11 mouse cellular contexts compared by ENCODE assay signal in genomic region chr12:12223336-12223735, GRCm38 (mm10). TPM values are rescaled to one million over a fixed set of nuclear protein-coding genes. Genes with fewer than 3 reads are reported as not detected.
DNase-seq lines count a peak whose midpoint lies in the region; ATAC-seq lines count a peak whose summit lies in the region.
"Had no signal": no experiment of that assay in that cellular context is flagged by ENCODE, and none has a peak within 500 bp of the region (broad histone marks: within the 10 kb centered on the region; RNA-seq: fewer than 3 reads in every experiment).

No protein-coding gene starts in this region.

- no peak for ATAC-seq in midbrain, embryonic 11.5 days (ENCODE audit: low FRiP score)
- ATAC-seq in midbrain, embryonic 14.5 days (ENCODE audit: low FRiP score, low TSS enrichment), result no peak

- intact Hi-C loops in heart, postnatal 25 days (cut with DNase I), result no loop called here

- H3K4me3 ChIP-seq in midbrain, embryonic 11.5 days (ENCODE audit: low read depth, low read length), result no peak overlapping the region
- no peak overlapping the region for H3K4me3 ChIP-seq in midbrain, embryonic 14.5 days (replicated peaks; ENCODE audit: low read depth, low read length)
- H3K4me3 ChIP-seq: erythroblast, embryonic 14.5 days had no signal

- H3K4me1 ChIP-seq in midbrain, embryonic 11.5 days (ENCODE audit: control insufficient read depth, insufficient read depth, low read length), result no peaks in the 10 kb centered on the region
- H3K4me1 ChIP-seq in midbrain, embryonic 14.5 days (ENCODE audit: control insufficient read depth, insufficient read depth, low read length), result 0 out of 2 replicates have a peak, but pooled peaks cover 3% of the 10 kb centered on the region

- peak; percentile 35 for DNase-seq in adrenal gland, postnatal 14 days
- no peak for DNase-seq in adrenal gland, adult 8-10 months
- peak; percentile 31 for DNase-seq in midbrain, embryonic 11.5 days (ENCODE audit: low spot score, missing footprints)
- no peak for DNase-seq in midbrain, embryonic 14.5 days
- peak; percentile 13 for DNase-seq in heart, postnatal 25 days (ENCODE audit: low spot score)
- peak; percentile 53 for DNase-seq in skeletal muscle tissue, adult 2 months (ENCODE audit: low read depth, low spot score)
- DNase-seq in kidney, adult 18-20 months, result no peak
- no peak for DNase-seq in thymus, postnatal 0 days (ENCODE audit: low spot score)
- DNase-seq: kidney, adult 9 months had no signal

- no peak overlapping the region for H3K27ac ChIP-seq in midbrain, embryonic 11.5 days (ENCODE audit: low read depth, low read length)
- H3K27ac ChIP-seq in midbrain, embryonic 14.5 days (replicated peaks; ENCODE audit: low read depth, low read length), result no peak overlapping the region

- no peaks in the 10 kb centered on the region for H3K36me3 ChIP-seq in midbrain, embryonic 11.5 days (ENCODE audit: control insufficient read depth, insufficient read depth, low read length)
- no peaks in the 10 kb centered on the region for H3K36me3 ChIP-seq in midbrain, embryonic 14.5 days (ENCODE audit: control insufficient read depth, insufficient read depth, low read length)

- no peak overlapping the region for H3K9ac ChIP-seq in midbrain, embryonic 11.5 days (ENCODE audit: low read length)
- H3K9ac ChIP-seq in midbrain, embryonic 14.5 days (replicated peaks; ENCODE audit: low read length), result no peak overlapping the region

- H3K9me3 ChIP-seq in midbrain, embryonic 11.5 days (ENCODE audit: control insufficient read depth, low read length), result no peaks in the 10 kb centered on the region
- H3K9me3 ChIP-seq in midbrain, embryonic 14.5 days (ENCODE audit: control insufficient read depth, low read length), result no peaks in the 10 kb centered on the region

- no peaks in the 10 kb centered on the region for H3K27me3 ChIP-seq in midbrain, embryonic 11.5 days (ENCODE audit: control insufficient read depth, insufficient read depth, low read length)
- H3K27me3 ChIP-seq in midbrain, embryonic 14.5 days (ENCODE audit: control insufficient read depth, insufficient read depth, low read length), result no peaks in the 10 kb centered on the region

- WGBS in midbrain, embryonic 11.5 days, result 76% methylated on average over 2 of the region's 2 CpGs
- WGBS in midbrain, embryonic 14.5 days, result 81% methylated on average over 2 of the region's 2 CpGs

- no peak overlapping the region for H3K4me2 ChIP-seq in midbrain, embryonic 11.5 days
- H3K4me2 ChIP-seq in midbrain, embryonic 14.5 days (ENCODE audit: low read length), result no peak overlapping the region

RNA-seq across cellular contexts. Expression of gene Fam49a, which starts 38.6 kb away (rescaled TPM):
- total RNA-seq in adrenal gland, postnatal 14 days (2021), result 22.0 and 27.3 TPM in 2 replicates
- total RNA-seq in adrenal gland, adult 8-10 months (2022), result 10 to 100 TPM; 18.2 to 25.3 (median 21.5) TPM
- 14.4 and 18.2 TPM in 2 replicates for polyA plus RNA-seq in midbrain, embryonic 11.5 days (2014; fragmentation: Nextera tagmentation; extraction: Ambion mirVana)
- polyA plus RNA-seq in midbrain, embryonic 14.5 days (2014; fragmentation: Nextera tagmentation; extraction: Ambion mirVana), result 48.6 and 57.0 TPM in 2 replicates
- total RNA-seq in heart, postnatal 25 days (2021), result 1 to 10 TPM; 9.5 to 10.0 TPM
- polyA plus RNA-seq in thymus, postnatal 0 days (2015; fragmentation: Nextera tagmentation; extraction: Ambion mirVana), result 8.2 and 8.7 TPM in 2 replicates
- polyA plus RNA-seq: C2C12 had no signal

Comparison
In these comparisons a context has a peak if more than half of its experiments do, and no peak if none do; other contexts are left out.
1. DNase-seq: peak in adrenal gland, postnatal 14 days (single experiment), midbrain, embryonic 11.5 days (single experiment), heart, postnatal 25 days (single experiment) and skeletal muscle tissue, adult 2 months (single experiment); none in adrenal gland, adult 8-10 months (single experiment), midbrain, embryonic 14.5 days (single experiment), kidney, adult 18-20 months (single experiment) and thymus, postnatal 0 days (single experiment).